Comparison of ENCODE assay signal across 13 mouse cellular contexts in genomic region chr11:101718324-101718723, GRCm38 (mm10). TPM values are rescaled to one million over a fixed set of nuclear protein-coding genes. Genes with fewer than 3 reads are reported as not detected.
DNase-seq lines count a peak whose midpoint lies in the region; ATAC-seq and TF ChIP-seq lines count a peak whose summit lies in the region.
"Had no signal": no experiment of that assay in that cellular context is flagged by ENCODE, and none has a peak within 500 bp of the region (broad histone marks: within the 10 kb centered on the region; RNA-seq: fewer than 3 reads in every experiment).

No protein-coding gene starts in this region.

- peak overlapping the region; percentile 30; the same call in 1 of the 2 replicates for H3K9ac ChIP-seq in heart, embryonic 14.5 days (ENCODE audit: low read length)
- no peak overlapping the region for H3K9ac ChIP-seq in heart, adult 2 months (ENCODE audit: low read depth, low read length)
- H3K9ac ChIP-seq in embryonic facial prominence, embryonic 12.5 days: no peak overlapping the region
- no peak overlapping the region; the same call in 1 of the 2 replicates for H3K9ac ChIP-seq in hindbrain, embryonic 16.5 days (ENCODE audit: low read depth, low read length)
- H3K9ac ChIP-seq: liver, embryonic 13.5 days had no signal

- H3K4me2 ChIP-seq in heart, embryonic 14.5 days (ENCODE audit: low read length): no peak overlapping the region
- H3K4me2 ChIP-seq in embryonic facial prominence, embryonic 12.5 days (replicated peaks): no peak overlapping the region
- H3K4me2 ChIP-seq in hindbrain, embryonic 16.5 days (ENCODE audit: low read length): no peak overlapping the region
- H3K4me2 ChIP-seq: liver, embryonic 13.5 days had no signal

- H3K27me3 ChIP-seq in heart, embryonic 14.5 days (ENCODE audit: control insufficient read depth, insufficient read depth, low read length): no peaks in the 10 kb centered on the region
- no peaks in the 10 kb centered on the region for H3K27me3 ChIP-seq in heart, adult 2 months (ENCODE audit: control insufficient read depth, insufficient read depth, low read length)
- H3K27me3 ChIP-seq in embryonic facial prominence, embryonic 12.5 days: no peaks in the 10 kb centered on the region
- H3K27me3 ChIP-seq in hindbrain, embryonic 16.5 days (replicated peaks; ENCODE audit: control insufficient read depth, insufficient read depth, low read length): no peaks in the 10 kb centered on the region
- H3K27me3 ChIP-seq: liver, embryonic 13.5 days had no signal

- WGBS in heart, embryonic 14.5 days: 18% methylated on average over 4 of the region's 4 CpGs
- WGBS in heart, adult 2 months: 36% methylated on average over 4 of the region's 4 CpGs
- 25% methylated on average over 4 of the region's 4 CpGs for WGBS in embryonic facial prominence, embryonic 12.5 days
- 20% methylated on average over 4 of the region's 4 CpGs for WGBS in hindbrain, embryonic 16.5 days

- no peak for TF ChIP-seq POLR2A in heart, adult 2 months (IDR thresholded peaks at IDR 0.05; ENCODE audit: insufficient read depth, low read depth, low read length)

- H3K4me3 ChIP-seq in heart, embryonic 14.5 days (ENCODE audit: control insufficient read depth in 1 of 2, insufficient read depth in 1 of 2, low read depth in 1 of 2, low read length in 2 of 2): no peak overlapping the region
- H3K4me3 ChIP-seq in heart, adult 2 months: no peak overlapping the region
- H3K4me3 ChIP-seq in embryonic facial prominence, embryonic 12.5 days: no peak overlapping the region
- H3K4me3 ChIP-seq in hindbrain, embryonic 16.5 days (ENCODE audit: low read length): no peak overlapping the region
- H3K4me3 ChIP-seq: liver, embryonic 13.5 days had no signal

- H3K9me3 ChIP-seq in heart, embryonic 14.5 days (ENCODE audit: control insufficient read depth, low read length): no peaks in the 10 kb centered on the region
- H3K9me3 ChIP-seq in embryonic facial prominence, embryonic 12.5 days: no peaks in the 10 kb centered on the region
- no peaks in the 10 kb centered on the region for H3K9me3 ChIP-seq in hindbrain, embryonic 16.5 days (ENCODE audit: control insufficient read depth, low read length)
- H3K9me3 ChIP-seq: liver, embryonic 13.5 days had no signal

- peaks cover 0 to 2% of the 10 kb centered on the region in 2 experiments; a peak in 2 of 4 replicates for H3K4me1 ChIP-seq in heart, embryonic 14.5 days (ENCODE audit: control insufficient read depth in 2 of 2, insufficient read depth in 2 of 2, low read length in 2 of 2)
- H3K4me1 ChIP-seq in heart, adult 2 months (ENCODE audit: control insufficient read depth, insufficient read depth, low read length): no peaks in the 10 kb centered on the region
- peaks cover 12% of the 10 kb centered on the region; the same call in 1 of the 2 replicates for H3K4me1 ChIP-seq in embryonic facial prominence, embryonic 12.5 days
- H3K4me1 ChIP-seq in hindbrain, embryonic 16.5 days (ENCODE audit: control insufficient read depth, insufficient read depth, low read depth, low read length): no peaks in the 10 kb centered on the region; the same call in 1 of the 2 replicates
- H3K4me1 ChIP-seq: liver, embryonic 13.5 days had no signal

- no peak for TF ChIP-seq CTCF in heart, adult 2 months (IDR thresholded peaks at IDR 0.05)

- DNase-seq in heart, adult 2 months: no peak
- peak; percentile 75 for DNase-seq in MN1 (ENCODE audit: low spot score)
- DNase-seq in urinary bladder, adult 18-20 months (ENCODE audit: low spot score in 2 of 2): no peak
- no peak for DNase-seq in embryo, embryonic 10 days (ENCODE audit: low spot score)
- no peak for DNase-seq in heart, postnatal 14 days
- DNase-seq: adrenal gland, postnatal 25 days; cerebellum, adult 18-20 months; heart, adult 18-20 months; kidney, adult 18-20 months; liver, embryonic 13.5 days had no signal

- TF ChIP-seq EP300 in heart, adult 2 months (IDR thresholded peaks at IDR 0.05; ENCODE audit: insufficient read depth, low read depth, low read length): no peak

- no peaks in the 10 kb centered on the region for H3K79me2 ChIP-seq in heart, adult 2 months (replicated peaks; ENCODE audit: control insufficient read depth, insufficient read depth, low read length)

- no peak for ATAC-seq in heart, embryonic 14.5 days (ENCODE audit: insufficient number of reproducible peaks, insufficient read depth, low FRiP score, low read depth)
- 0 out of 2 replicates have a peak, but pooled peaks have one; percentile 52 for ATAC-seq in embryonic facial prominence, embryonic 12.5 days (ENCODE audit: insufficient number of reproducible peaks, insufficient read depth, low FRiP score, low TSS enrichment)
- ATAC-seq in hindbrain, embryonic 16.5 days: no peak

- intact Hi-C loops in heart, adult 2 months (cut with DNase I): no loop called here
- intact Hi-C loops in heart, postnatal 14 days (cut with DNase I): no loop called here

- H3K36me3 ChIP-seq in heart, embryonic 14.5 days (ENCODE audit: control insufficient read depth, insufficient read depth, low read length): no peaks in the 10 kb centered on the region
- no peaks in the 10 kb centered on the region for H3K36me3 ChIP-seq in heart, adult 2 months (ENCODE audit: control insufficient read depth, insufficient read depth, low read length)
- H3K36me3 ChIP-seq in embryonic facial prominence, embryonic 12.5 days: no peaks in the 10 kb centered on the region
- no peaks in the 10 kb centered on the region for H3K36me3 ChIP-seq in hindbrain, embryonic 16.5 days (ENCODE audit: control insufficient read depth, insufficient read depth, low read length)
- H3K36me3 ChIP-seq: liver, embryonic 13.5 days had no signal

- no peak overlapping the region; a peak in 2 of 4 replicates for H3K27ac ChIP-seq in heart, embryonic 14.5 days (replicated peaks in 1 of 2; ENCODE audit: control insufficient read depth in 1 of 2, insufficient read depth in 1 of 2, low read depth in 2 of 2, low read length in 2 of 2)
- H3K27ac ChIP-seq in heart, adult 2 months: no peak overlapping the region
- H3K27ac ChIP-seq in embryonic facial prominence, embryonic 12.5 days: 0 out of 2 replicates have a peak overlapping the region, but pooled peaks have one; percentile 32
- peak overlapping the region; percentile 17; the same call in 1 of the 2 replicates for H3K27ac ChIP-seq in hindbrain, embryonic 16.5 days (ENCODE audit: low read depth, low read length)
- H3K27ac ChIP-seq: liver, embryonic 13.5 days had no signal

RNA-seq across cellular contexts. Expression of gene Dhx8, which starts 14.4 kb away (rescaled TPM):
- 18.5 and 21.2 TPM in 2 replicates for polyA plus RNA-seq in heart, embryonic 14.5 days (2014; fragmentation: Nextera tagmentation; extraction: Ambion mirVana)
- 10 to 100 TPM; 16.0 to 17.1 TPM for total RNA-seq in heart, adult 2 months (2021)
- 7.2 and 10.7 TPM in 2 replicates for polyA plus RNA-seq in heart, adult 2 months (2012; rRNA removed)
- polyA plus RNA-seq in embryonic facial prominence, embryonic 12.5 days (2016; fragmentation: Nextera tagmentation; extraction: Ambion mirVana): 48.1 and 50.4 TPM in 2 replicates
- polyA plus RNA-seq in hindbrain, embryonic 16.5 days (2015; fragmentation: Nextera tagmentation; extraction: Ambion mirVana): 25.6 and 28.5 TPM in 2 replicates
- total RNA-seq in heart, postnatal 14 days (2021): 10 to 100 TPM; 17.8 to 19.9 TPM

RNA-seq across cellular contexts. Expression of gene Arl4d, which starts 53.0 kb away (rescaled TPM):
- polyA plus RNA-seq in heart, embryonic 14.5 days (2014; fragmentation: Nextera tagmentation; extraction: Ambion mirVana): 6.2 and 6.7 TPM in 2 replicates
- total RNA-seq in heart, adult 2 months (2021): 10 to 100 TPM; 18.9 to 23.5 TPM
- 23.4 and 27.8 TPM in 2 replicates for polyA plus RNA-seq in heart, adult 2 months (2012; rRNA removed)
- 3.9 and 5.2 TPM in 2 replicates for polyA plus RNA-seq in embryonic facial prominence, embryonic 12.5 days (2016; fragmentation: Nextera tagmentation; extraction: Ambion mirVana)
- polyA plus RNA-seq in hindbrain, embryonic 16.5 days (2015; fragmentation: Nextera tagmentation; extraction: Ambion mirVana): 7.6 and 7.7 TPM in 2 replicates
- 10 to 100 TPM; 28.6 to 29.6 TPM for total RNA-seq in heart, postnatal 14 days (2021)

Comparison
In these comparisons a context has a peak if more than half of its experiments do, and no peak if none do; other contexts are left out.
1. H3K27ac ChIP-seq: peak in embryonic facial prominence, embryonic 12.5 days (single experiment) and hindbrain, embryonic 16.5 days (single experiment); none in heart, embryonic 14.5 days (0 of 2) and heart, adult 2 months (single experiment).